Mouse (Mus musculus) heart, embryonic 10.5 days (tissue): ENCODE data around the gene Ntn4. TPM values are rescaled to one million over a fixed set of nuclear protein-coding genes. Genes with fewer than 3 reads are reported as not detected.

Experiments used
- DNase-seq: peaks from one replicate; pipeline ENCODE4 v3.0.0-alpha.2; 2017; ENCODE audit warnings: low spot score
- H3K27ac ChIP-seq: fragments of 300-500 bp; sonication (generic); 2 replicates; pipeline ENCODE4 v1.5.1; 2016; ENCODE audit warnings: mild to moderate bottlenecking
- H3K27me3 ChIP-seq: fragments of 300-500 bp; sonication (generic); 2 replicates; pipeline ENCODE4 v1.6.1; 2016; ENCODE audit warnings: mild to moderate bottlenecking; ENCODE audit not compliant: poor library complexity, insufficient read depth, severe bottlenecking
- H3K36me3 ChIP-seq: fragments of 300-500 bp; sonication (generic); 2 replicates; pipeline ENCODE4 v1.6.1; 2016; ENCODE audit warnings: mild to moderate bottlenecking, moderate library complexity
- H3K4me1 ChIP-seq: fragments of 300-500 bp; sonication (generic); 2 replicates; pipeline ENCODE4 v1.6.1; 2016; ENCODE audit warnings: mild to moderate bottlenecking
- H3K4me3 ChIP-seq: fragments of 300-500 bp; sonication (generic); 2 replicates; pipeline ENCODE4 v1.5.1; 2016; ENCODE audit warnings: mild to moderate bottlenecking, moderate library complexity
- H3K9me3 ChIP-seq: fragments of 300-500 bp; sonication (generic); 2 replicates; pipeline ENCODE4 v1.6.1; 2016; ENCODE audit warnings: mild to moderate bottlenecking, moderate library complexity
- WGBS: fragments of 180-500 bp; shearing (Covaris S2); methylation state at CpG from one replicate; pipeline ENCODE4 v1.1.7; 2016; 5-methylcytosine and 5-hydroxymethylcytosine counted together
- polyA plus RNA-seq: library from polyadenylated mRNA; unstranded; fragments of >200 nt; fragmentation: Nextera tagmentation; extraction: Ambion mirVana; gene quantifications from 2 replicates; pipeline ENCODE4 v1.2.1, GENCODE M21; 2016

The Ntn4 gene
- polyA plus RNA-seq, 1 experiment from 2014 or later, result 0.40 TPM

- Histone ChIP-seq H3K27ac (no peak overlapping the region), H3K9me3 (no peaks in the 10 kb centered on the region), H3K4me3 (no peak overlapping the region), H3K4me1 (no peaks in the 10 kb centered on the region), H3K27me3 (no peaks in the 10 kb centered on the region), H3K36me3 (no peaks in the 10 kb centered on the region)
- WGBS, result 87% methylated on average over 10 of the region's 10 CpGs
- DNase-seq, result no peak
Measured at GRCm38 (mm10) chr10:93697866-93698483, 57.5 kb downstream of the Ntn4 start.

GRCm38 (mm10) chr10:93699689-93700478, 59.4 kb downstream of the Ntn4 start:
- no peaks in the 10 kb centered on the region for H3K4me1 ChIP-seq
- H3K27ac ChIP-seq, result no peak overlapping the region
- H3K4me3 ChIP-seq, result no peak overlapping the region
- H3K36me3 ChIP-seq, result no peaks in the 10 kb centered on the region
- 80% methylated on average over 10 of the region's 10 CpGs for WGBS
- no peaks in the 10 kb centered on the region for H3K27me3 ChIP-seq
- no peaks in the 10 kb centered on the region for H3K9me3 ChIP-seq
- no peak for DNase-seq

DNA sequence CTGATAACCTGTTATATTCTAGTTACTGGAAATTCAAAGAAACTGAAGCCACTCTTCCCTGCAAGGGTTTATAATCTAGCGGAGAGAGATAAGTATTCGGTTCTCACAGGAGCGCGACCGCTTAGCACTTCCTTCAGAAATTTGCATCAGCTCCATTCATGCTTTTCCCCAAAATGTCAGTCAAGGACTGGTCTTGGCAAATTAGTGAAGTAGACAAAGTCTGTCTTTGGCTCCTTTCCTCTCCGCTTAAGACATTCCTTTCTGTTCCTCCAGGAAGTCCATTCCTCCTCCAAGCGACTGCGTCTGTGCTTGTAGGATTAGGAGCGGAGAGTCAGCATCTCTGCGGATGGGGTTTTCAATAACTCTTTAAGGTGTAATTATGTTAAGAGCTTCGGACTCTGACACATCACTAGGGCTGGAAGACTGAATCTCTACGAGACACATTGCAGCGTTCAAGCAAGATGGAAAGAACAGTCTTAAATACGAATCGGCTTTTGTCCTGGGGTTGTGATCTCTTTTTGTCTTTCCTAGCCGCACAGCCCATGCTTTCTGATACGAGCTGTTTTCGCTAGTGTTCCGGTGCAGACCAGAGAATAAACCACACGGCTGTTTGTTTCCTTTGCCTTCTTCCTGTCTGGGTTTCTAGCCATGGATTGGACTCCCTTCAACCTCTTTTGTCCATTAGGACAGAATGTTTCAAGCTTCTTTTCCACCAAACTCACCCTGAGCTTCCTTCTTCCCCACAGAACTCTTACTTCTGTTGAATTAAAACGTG, 60.3 kb downstream of the Ntn4 start:
- WGBS, result 75% methylated on average over 21 of the region's 21 CpGs
- no peak for DNase-seq
- H3K9me3 ChIP-seq, result no peaks in the 10 kb centered on the region
- H3K27ac ChIP-seq, result no peak overlapping the region
- no peaks in the 10 kb centered on the region for H3K27me3 ChIP-seq
- no peaks in the 10 kb centered on the region for H3K4me1 ChIP-seq
- H3K4me3 ChIP-seq, result no peak overlapping the region
- H3K36me3 ChIP-seq, result no peaks in the 10 kb centered on the region

GRCm38 (mm10) chr10:93703946-93704345, 63.5 kb downstream of the Ntn4 start:
- no peak overlapping the region for H3K27ac ChIP-seq
- H3K4me1 ChIP-seq, result peaks cover 10% of the 10 kb centered on the region; the same call in 1 of the 2 replicates
- H3K27me3 ChIP-seq, result no peaks in the 10 kb centered on the region
- WGBS, result 90% methylated on average over 4 of the region's 4 CpGs
- no peaks in the 10 kb centered on the region for H3K36me3 ChIP-seq
- H3K4me3 ChIP-seq, result no peak overlapping the region
- H3K9me3 ChIP-seq, result no peaks in the 10 kb centered on the region
- no peak for DNase-seq

GRCm38 (mm10) chr10:93707149-93708075, 66.9 kb downstream of the Ntn4 start:
- Histone ChIP-seq H3K36me3 (no peaks in the 10 kb centered on the region), H3K27me3 (no peaks in the 10 kb centered on the region), H3K4me3 (peak overlapping the region; percentile 31), H3K4me1 (peaks cover 13% of the 10 kb centered on the region; the same call in 1 of the 2 replicates), H3K9me3 (no peaks in the 10 kb centered on the region), H3K27ac (no peak overlapping the region)
- WGBS, result 34% methylated on average over 21 of the region's 21 CpGs
- peak; percentile 79 for DNase-seq

GRCm38 (mm10) chr10:93708076-93708473, 67.6 kb downstream of the Ntn4 start:
- 74% methylated on average over 6 of the region's 6 CpGs for WGBS
- no peak overlapping the region for H3K4me3 ChIP-seq
- H3K4me1 ChIP-seq, result peaks cover 13% of the 10 kb centered on the region; the same call in 1 of the 2 replicates
- no peaks in the 10 kb centered on the region for H3K9me3 ChIP-seq
- DNase-seq, result no peak
- no peak overlapping the region for H3K27ac ChIP-seq
- no peaks in the 10 kb centered on the region for H3K27me3 ChIP-seq
- H3K36me3 ChIP-seq, result no peaks in the 10 kb centered on the region

- H3K36me3 ChIP-seq, result no peaks in the 10 kb centered on the region
- H3K27ac ChIP-seq, result no peak overlapping the region
- H3K27me3 ChIP-seq, result no peaks in the 10 kb centered on the region
- 67% methylated on average over 5 of the region's 5 CpGs for WGBS
- peaks cover 13% of the 10 kb centered on the region; the same call in 1 of the 2 replicates for H3K4me1 ChIP-seq
- H3K4me3 ChIP-seq, result no peak overlapping the region
- H3K9me3 ChIP-seq, result no peaks in the 10 kb centered on the region
- no peak for DNase-seq
Measured at GRCm38 (mm10) chr10:93708515-93708914, 68.0 kb downstream of the Ntn4 start.

GRCm38 (mm10) chr10:93709536-93709935, 69.1 kb downstream of the Ntn4 start:
- H3K9me3 ChIP-seq, result no peaks in the 10 kb centered on the region
- no peaks in the 10 kb centered on the region for H3K36me3 ChIP-seq
- H3K27ac ChIP-seq, result no peak overlapping the region
- H3K4me3 ChIP-seq, result no peak overlapping the region
- WGBS, result 84% methylated on average over 8 of the region's 8 CpGs
- peaks cover 13% of the 10 kb centered on the region; the same call in 1 of the 2 replicates for H3K4me1 ChIP-seq
- no peak for DNase-seq
- H3K27me3 ChIP-seq, result no peaks in the 10 kb centered on the region

DNA sequence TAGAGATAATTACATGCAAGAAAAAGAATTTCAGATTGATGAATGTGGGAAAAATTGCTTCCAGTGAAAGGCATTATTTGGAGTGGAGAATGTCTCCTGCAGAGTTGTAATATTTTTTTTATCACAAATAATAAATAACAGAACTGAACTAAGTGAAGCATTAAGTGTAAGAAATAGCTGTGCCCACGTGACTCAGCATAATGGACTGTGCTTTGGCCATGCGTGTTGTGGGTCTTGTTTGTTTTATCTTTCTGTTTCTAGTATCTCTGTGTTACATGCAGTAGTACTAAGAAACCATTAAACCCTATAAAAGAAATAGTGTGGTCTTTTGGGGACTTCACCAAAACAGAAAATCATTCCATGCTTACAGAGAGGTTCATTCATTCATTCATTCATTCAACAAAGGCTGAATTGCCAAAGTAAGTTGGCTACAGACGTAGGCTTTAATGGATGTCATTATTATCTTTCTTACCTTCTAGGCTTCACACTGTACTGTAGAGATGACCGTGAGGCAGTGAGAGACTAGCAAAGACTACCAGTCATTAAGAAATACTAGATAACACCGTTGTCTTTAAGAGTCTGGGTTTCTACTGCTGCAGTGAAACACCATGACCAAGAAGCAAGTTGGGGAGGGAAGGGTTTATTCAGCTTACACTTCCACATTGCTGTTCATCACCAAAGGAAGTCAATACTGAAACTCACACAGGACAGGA, 81.3 kb downstream of the Ntn4 start:
- Histone ChIP-seq H3K4me3 (no peak overlapping the region), H3K36me3 (no peaks in the 10 kb centered on the region), H3K9me3 (no peaks in the 10 kb centered on the region), H3K4me1 (peaks cover 11% of the 10 kb centered on the region), H3K27ac (no peak overlapping the region), H3K27me3 (no peaks in the 10 kb centered on the region)
- DNase-seq, result no peak
- 88% methylated on average over 5 of the region's 5 CpGs for WGBS

DNA sequence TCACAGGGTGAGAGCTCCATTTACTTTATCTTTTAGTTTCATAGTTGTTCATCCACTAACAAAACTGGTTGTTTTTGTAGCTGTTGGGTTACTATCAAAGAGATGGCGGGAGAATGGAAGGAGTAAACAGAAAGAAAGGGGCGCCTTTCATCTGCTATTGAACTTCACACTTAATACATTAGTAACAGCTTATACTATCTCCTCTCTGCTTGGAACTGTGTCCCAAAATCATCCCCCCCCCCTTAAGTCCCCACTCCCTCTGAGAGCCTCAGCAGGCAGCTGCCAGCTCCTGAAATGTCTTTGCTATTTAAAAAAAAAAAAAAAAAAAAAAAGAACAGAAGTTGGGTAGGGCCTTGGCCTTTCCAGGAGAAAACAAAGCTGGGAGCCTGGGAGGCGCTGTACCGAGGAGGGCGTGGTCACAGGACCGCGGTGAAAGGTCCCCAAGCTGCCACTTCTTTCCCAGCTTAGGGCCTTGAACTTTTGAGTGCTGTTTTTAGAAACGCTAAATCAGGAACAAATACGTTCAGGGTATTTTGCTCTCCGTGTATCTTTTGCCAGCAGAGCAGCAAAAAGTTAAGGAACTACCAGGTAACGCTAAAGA, 83.6 kb downstream of the Ntn4 start:
- WGBS, result 8% methylated on average over 11 of the region's 11 CpGs
- Histone ChIP-seq H3K4me3 (peak overlapping the region; percentile 44), H3K27me3 (no peaks in the 10 kb centered on the region), H3K9me3 (no peaks in the 10 kb centered on the region), H3K27ac (peak overlapping the region; percentile 65), H3K4me1 (peaks cover 11% of the 10 kb centered on the region), H3K36me3 (no peaks in the 10 kb centered on the region)
- no peak for DNase-seq

GRCm38 (mm10) chr10:93728131-93728530, 87.7 kb downstream of the Ntn4 start:
- 83% methylated on average over 5 of the region's 5 CpGs for WGBS
- Histone ChIP-seq H3K9me3 (no peaks in the 10 kb centered on the region), H3K36me3 (no peaks in the 10 kb centered on the region), H3K27ac (no peak overlapping the region), H3K27me3 (0 out of 2 replicates have a peak, but pooled peaks cover 5% of the 10 kb centered on the region), H3K4me3 (no peak overlapping the region), H3K4me1 (peaks cover 14% of the 10 kb centered on the region)
- DNase-seq, result no peak
